In the genomic region with DNA sequence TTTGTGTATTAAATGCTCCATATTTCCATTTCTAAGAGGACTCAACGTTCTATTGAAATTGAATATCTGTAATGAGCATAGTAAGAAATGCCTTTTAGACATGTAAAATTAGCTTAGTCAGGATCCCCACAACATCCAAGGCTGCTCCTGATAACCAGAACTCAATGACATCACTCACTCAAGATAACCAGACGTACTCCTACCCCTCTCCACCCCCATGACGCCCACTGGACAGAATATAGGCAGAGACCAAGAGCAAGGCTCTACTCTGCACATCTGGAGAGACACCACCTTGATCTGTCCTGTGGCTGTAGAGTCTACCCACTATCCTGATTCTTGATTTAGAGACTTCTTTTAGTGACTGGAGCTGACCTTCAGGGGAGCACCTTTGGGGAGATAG, we compare ENCODE assay signal across 32 mouse cellular contexts. TPM values are rescaled to one million over a fixed set of nuclear protein-coding genes. Genes with fewer than 3 reads are reported as not detected.
DNase-seq lines count a peak whose midpoint lies in the region; ATAC-seq lines count a peak whose summit lies in the region.
"Had no signal": no experiment of that assay in that cellular context is flagged by ENCODE, and none has a peak within 500 bp of the region (broad histone marks: within the 10 kb centered on the region; RNA-seq: fewer than 3 reads in every experiment).

No protein-coding gene starts in this region.

- 0 out of 2 replicates have a peak, but pooled peaks cover 4% of the 10 kb centered on the region for H3K27me3 ChIP-seq in heart, embryonic 10.5 days (ENCODE audit: insufficient read depth, poor library complexity, severe bottlenecking)
- peaks cover 18% of the 10 kb centered on the region; the same call in 1 of the 2 replicates for H3K27me3 ChIP-seq in liver, embryonic 11.5 days (replicated peaks; ENCODE audit: control insufficient read depth, insufficient read depth, low read length)
- peaks cover 36% of the 10 kb centered on the region for H3K27me3 ChIP-seq in liver, embryonic 16.5 days (ENCODE audit: control insufficient read depth, insufficient read depth, low read depth, low read length)
- H3K27me3 ChIP-seq: embryonic facial prominence, embryonic 12.5 days; forebrain, embryonic 15.5 days; heart, embryonic 13.5 days; limb, embryonic 15.5 days; lung, embryonic 15.5 days; midbrain, embryonic 12.5 days; neural tube, embryonic 12.5 days had no signal

- WGBS in heart, embryonic 10.5 days: 33% methylated on average over 3 of the region's 3 CpGs
- WGBS in liver, embryonic 11.5 days: 34% methylated on average over 3 of the region's 3 CpGs
- 22% methylated on average over 3 of the region's 3 CpGs for WGBS in liver, embryonic 16.5 days (ENCODE audit: insufficient replicate concordance)

- H3K4me1 ChIP-seq in heart, embryonic 10.5 days: peaks cover 6% of the 10 kb centered on the region; the same call in 1 of the 2 replicates
- no peaks in the 10 kb centered on the region for H3K4me1 ChIP-seq in liver, embryonic 11.5 days (replicated peaks; ENCODE audit: control insufficient read depth, insufficient read depth, low read length)
- H3K4me1 ChIP-seq in liver, embryonic 16.5 days (ENCODE audit: control insufficient read depth, low read depth, low read length): peaks cover 9% of the 10 kb centered on the region
- H3K4me1 ChIP-seq: embryonic facial prominence, embryonic 12.5 days; kidney, embryonic 15.5 days; limb, embryonic 10.5 days; limb, embryonic 15.5 days; lung, embryonic 15.5 days; neural tube, embryonic 12.5 days had no signal

- DNase-seq in heart, embryonic 10.5 days (ENCODE audit: low spot score): peak; percentile 77
- no peak for DNase-seq in heart, postnatal 36 days
- peak; percentile 53 for DNase-seq in c-Kit-positive CD71-positive TER-119-negative erythroid progenitor cells, embryonic 14.5 days (ENCODE audit: low read depth)
- DNase-seq in liver, embryonic 11.5 days (ENCODE audit: low spot score): no peak
- DNase-seq in B cell, adult 2 months: no peak
- DNase-seq in adrenal gland, adult (ENCODE audit: inconsistent age in 2 of 2, low spot score in 1 of 2): no peak
- DNase-seq: adrenal gland, postnatal 14 days; cerebellum, adult 9-10 months; cerebellum, postnatal 36 days; embryo, embryonic 11 days; gastrocnemius, postnatal 10 days; heart, postnatal 14 days; kidney, adult 18-20 months; kidney, postnatal 25 days; right cerebral cortex, postnatal 4 days; thymus, postnatal 14 days had no signal

- no peak overlapping the region for H3K9ac ChIP-seq in liver, embryonic 11.5 days (ENCODE audit: low read depth, low read length)
- no peak overlapping the region for H3K9ac ChIP-seq in liver, embryonic 16.5 days (ENCODE audit: low read depth, low read length)
- H3K9ac ChIP-seq: embryonic facial prominence, embryonic 12.5 days; forebrain, embryonic 15.5 days; heart, embryonic 13.5 days; kidney, embryonic 15.5 days; limb, embryonic 15.5 days; lung, embryonic 15.5 days; midbrain, embryonic 12.5 days; neural tube, embryonic 12.5 days had no signal

- no peak overlapping the region for H3K4me3 ChIP-seq in heart, embryonic 10.5 days
- no peak overlapping the region for H3K4me3 ChIP-seq in liver, embryonic 11.5 days (ENCODE audit: low read depth, low read length)
- no peak overlapping the region for H3K4me3 ChIP-seq in liver, embryonic 16.5 days (ENCODE audit: low read depth, low read length)
- H3K4me3 ChIP-seq: embryonic facial prominence, embryonic 12.5 days; forebrain, embryonic 10.5 days; forebrain, embryonic 15.5 days; heart, embryonic 13.5 days; kidney, embryonic 15.5 days; limb, embryonic 10.5 days; limb, embryonic 15.5 days; lung, embryonic 15.5 days; midbrain, embryonic 12.5 days; myocyte; neural tube, embryonic 12.5 days had no signal

- ATAC-seq in liver, embryonic 11.5 days (replicated peaks; ENCODE audit: low FRiP score): peak; percentile 92
- ATAC-seq in liver, embryonic 16.5 days (ENCODE audit: low read depth): peak; percentile 97
- no peak for ATAC-seq in granulocyte monocyte progenitor cell, adult 5-6 weeks (replicated peaks; ENCODE audit: poor library complexity, severe bottlenecking)
- ATAC-seq: forebrain, embryonic 15.5 days; hindbrain, embryonic 16.5 days; Patski had no signal

- H3K9me3 ChIP-seq in heart, embryonic 10.5 days: no peaks in the 10 kb centered on the region
- H3K9me3 ChIP-seq in liver, embryonic 11.5 days (ENCODE audit: control insufficient read depth, low read length): no peaks in the 10 kb centered on the region
- H3K9me3 ChIP-seq in liver, embryonic 16.5 days (replicated peaks; ENCODE audit: control insufficient read depth, low read length): no peaks in the 10 kb centered on the region
- H3K9me3 ChIP-seq: embryonic facial prominence, embryonic 12.5 days; forebrain, embryonic 10.5 days; forebrain, embryonic 15.5 days; G1E; heart, embryonic 13.5 days; kidney, embryonic 15.5 days; limb, embryonic 10.5 days; limb, embryonic 15.5 days; lung, embryonic 15.5 days; midbrain, embryonic 12.5 days; neural tube, embryonic 12.5 days had no signal

- intact Hi-C loops in heart, postnatal 36 days (cut with DNase I): no loop called here

- H3K4me2 ChIP-seq in liver, embryonic 11.5 days: no peak overlapping the region
- H3K4me2 ChIP-seq in liver, embryonic 16.5 days (ENCODE audit: low read depth, low read length): peak overlapping the region; percentile 30; the same call in 1 of the 2 replicates
- H3K4me2 ChIP-seq: embryonic facial prominence, embryonic 12.5 days; forebrain, embryonic 15.5 days; heart, embryonic 13.5 days; kidney, embryonic 15.5 days; limb, embryonic 15.5 days; lung, embryonic 15.5 days; midbrain, embryonic 12.5 days; neural tube, embryonic 12.5 days had no signal

- H3K36me3 ChIP-seq in heart, embryonic 10.5 days: no peaks in the 10 kb centered on the region
- H3K36me3 ChIP-seq in liver, embryonic 11.5 days (ENCODE audit: control insufficient read depth, insufficient read depth, low read length): no peaks in the 10 kb centered on the region
- H3K36me3 ChIP-seq in liver, embryonic 16.5 days (ENCODE audit: control insufficient read depth, insufficient read depth): no peaks in the 10 kb centered on the region
- H3K36me3 ChIP-seq: embryonic facial prominence, embryonic 12.5 days; forebrain, embryonic 10.5 days; forebrain, embryonic 15.5 days; G1E; heart, embryonic 13.5 days; kidney, embryonic 15.5 days; limb, embryonic 10.5 days; limb, embryonic 15.5 days; lung, embryonic 15.5 days; midbrain, embryonic 12.5 days; neural tube, embryonic 12.5 days had no signal

- no peak overlapping the region for H3K27ac ChIP-seq in heart, embryonic 10.5 days
- H3K27ac ChIP-seq in liver, embryonic 11.5 days (ENCODE audit: low read depth, low read length): no peak overlapping the region
- H3K27ac ChIP-seq in liver, embryonic 16.5 days (ENCODE audit: low read length): no peak overlapping the region
- H3K27ac ChIP-seq: embryonic facial prominence, embryonic 12.5 days; forebrain, embryonic 10.5 days; forebrain, embryonic 15.5 days; heart, embryonic 13.5 days; kidney, embryonic 15.5 days; limb, embryonic 10.5 days; limb, embryonic 15.5 days; lung, embryonic 15.5 days; midbrain, embryonic 12.5 days; neural tube, embryonic 12.5 days had no signal

RNA-seq across cellular contexts. Expression of gene Fhl1, which starts 3.1 kb away (rescaled TPM):
- polyA plus RNA-seq in heart, embryonic 10.5 days (2016; fragmentation: Nextera tagmentation; extraction: Ambion mirVana): 107 and 130 TPM in 2 replicates
- 100 to 1,000 TPM; 102 to 120 TPM for total RNA-seq in heart, postnatal 36 days (2021)
- polyA plus RNA-seq in liver, embryonic 11.5 days (2014; fragmentation: Nextera tagmentation; extraction: Ambion mirVana): 17.2 and 19.7 TPM in 2 replicates
- 17.0 and 24.9 TPM in 2 replicates for polyA plus RNA-seq in liver, embryonic 16.5 days (2015; fragmentation: Nextera tagmentation; extraction: Ambion mirVana)
- not detected in 2 replicates for total RNA-seq in granulocyte monocyte progenitor cell, adult 5-6 weeks (2014; fragmentation: Nextera tagmentation)
- not detected in 2 replicates for total RNA-seq in granulocyte monocyte progenitor cell, adult 5-6 weeks (2017)
- polyA plus RNA-seq: G1E had no signal

Comparison
In these comparisons a context has a peak if more than half of its experiments do, and no peak if none do; other contexts are left out.
1. DNase-seq: peak in heart, embryonic 10.5 days (single experiment) and c-Kit-positive CD71-positive TER-119-negative erythroid progenitor cells, embryonic 14.5 days (single experiment); none in heart, postnatal 36 days (0 of 2), liver, embryonic 11.5 days (single experiment), B cell, adult 2 months (0 of 2) and adrenal gland, adult (0 of 2).